Mouse (Mus musculus) neural tube, embryonic 11.5 days (tissue): ENCODE measurements around the gene Lifr. TPM values are rescaled to one million over a fixed set of nuclear protein-coding genes. Genes with fewer than 3 reads are reported as not detected.
A peak's percentile ranks its signal among the peaks of the same experiment; 100 is the strongest.

Experiments
- ATAC-seq: fragments of 200-750 bp; cut with Nextera tagmentation; 2 replicates; pipeline ENCODE4 v1.8.0; 2017; ENCODE audit warnings: moderate number of reproducible peaks, mild to moderate bottlenecking, moderate TSS enrichment, moderate library complexity; ENCODE audit not compliant: insufficient read depth, low FRiP score, low TSS enrichment
- DNase-seq: peaks from one replicate; pipeline ENCODE4 v3.0.0-alpha.2; 2015; ENCODE audit warnings: low spot score
- H3K27ac ChIP-seq: fragments of 300-500 bp; sonication (generic); 2 replicates; pipeline ENCODE4 v1.5.1; 2014; ENCODE audit warnings: low read depth, mild to moderate bottlenecking, low read length
- H3K27me3 ChIP-seq: fragments of 300-500 bp; sonication (generic); 2 replicates; pipeline ENCODE4 v1.6.1; 2014; ENCODE audit warnings: mild to moderate bottlenecking, low read length, mixed read lengths; ENCODE audit not compliant: control insufficient read depth, insufficient read depth
- H3K36me3 ChIP-seq: fragments of 300-500 bp; sonication (generic); 2 replicates; pipeline ENCODE4 v1.6.1; 2014; ENCODE audit warnings: mild to moderate bottlenecking, low read length, moderate library complexity, mixed read lengths; ENCODE audit not compliant: control insufficient read depth, insufficient read depth
- H3K4me1 ChIP-seq: fragments of 300-500 bp; sonication (generic); 2 replicates; pipeline ENCODE4 v1.6.1; 2014; ENCODE audit warnings: low read length, mixed read lengths; ENCODE audit not compliant: control insufficient read depth, insufficient read depth
- H3K4me2 ChIP-seq: fragments of 300-500 bp; sonication (generic); 2 replicates; pipeline ENCODE4 v1.6.1; 2014; ENCODE audit warnings: low read depth, mild to moderate bottlenecking, moderate library complexity
- H3K4me3 ChIP-seq: fragments of 300-500 bp; sonication (generic); 2 replicates; pipeline ENCODE4 v1.5.1; 2014; ENCODE audit warnings: low read depth, low read length
- H3K9ac ChIP-seq: fragments of 300-500 bp; sonication (generic); 2 replicates; pipeline ENCODE4 v1.6.1; 2014; ENCODE audit warnings: mild to moderate bottlenecking, low read length
- H3K9me3 ChIP-seq: fragments of 300-500 bp; sonication (generic); 2 replicates; pipeline ENCODE4 v1.6.1; 2016; ENCODE audit warnings: low read length; ENCODE audit not compliant: control insufficient read depth
- WGBS: fragments of 180-500 bp; shearing (Covaris S2); extraction: QIAGEN DNeasy Blood & Tissue Kit; methylation state at CpG from one replicate; pipeline ENCODE4 v1.1.7; 2014; 5-methylcytosine and 5-hydroxymethylcytosine counted together
- polyA plus RNA-seq: library from polyadenylated mRNA; unstranded; fragments of >200 nt; fragmentation: Nextera tagmentation; extraction: Ambion mirVana; gene quantifications from 2 replicates; pipeline ENCODE4 v1.2.1, GENCODE M21; 2014

Lifr gene
- polyA plus RNA-seq, 1 experiment from 2014 or later = 29.7 TPM

DNA sequence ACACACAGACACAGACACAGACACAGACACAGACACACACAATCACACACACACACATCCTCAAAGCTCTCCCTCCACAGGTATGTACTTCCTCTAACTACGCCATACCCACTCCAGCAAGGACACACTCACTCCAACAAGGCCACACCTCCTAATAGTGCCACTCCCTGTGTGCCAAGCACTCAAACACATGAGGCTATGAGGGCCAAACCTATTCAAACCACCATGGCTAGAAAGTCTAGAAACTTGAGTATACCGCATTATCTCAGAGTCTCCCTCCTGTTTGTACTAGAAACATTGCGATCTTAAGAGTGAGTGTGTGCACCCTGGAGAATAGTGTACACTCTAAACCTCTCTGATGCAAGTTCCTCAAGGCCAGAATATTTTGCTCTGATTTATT, 125.4 kb downstream of the Lifr start:
- H3K36me3 ChIP-seq = no peaks in the 10 kb centered on the region
- no peak for DNase-seq
- no peak overlapping the region for H3K4me2 ChIP-seq
- no peaks in the 10 kb centered on the region for H3K4me1 ChIP-seq
- no peaks in the 10 kb centered on the region for H3K9me3 ChIP-seq
- no peak for ATAC-seq
- WGBS = 94% methylated on average over 3 of the region's 3 CpGs
- H3K4me3 ChIP-seq = no peak overlapping the region
- H3K27ac ChIP-seq = no peak overlapping the region
- no peak overlapping the region for H3K9ac ChIP-seq
- H3K27me3 ChIP-seq = no peaks in the 10 kb centered on the region

- no peak overlapping the region for H3K4me2 ChIP-seq
- no peak for ATAC-seq
- H3K27me3 ChIP-seq = no peaks in the 10 kb centered on the region
- 88% methylated on average over 9 of the region's 9 CpGs for WGBS
- H3K9ac ChIP-seq = no peak overlapping the region
- no peak overlapping the region for H3K27ac ChIP-seq
- H3K4me3 ChIP-seq = no peak overlapping the region
- no peaks in the 10 kb centered on the region for H3K4me1 ChIP-seq
- no peak for DNase-seq
- no peaks in the 10 kb centered on the region for H3K36me3 ChIP-seq
- no peaks in the 10 kb centered on the region for H3K9me3 ChIP-seq
Measured at GRCm38 (mm10) chr15:7216581-7217272, 126.3 kb downstream of the Lifr start.

- DNase-seq (no peak), ATAC-seq (no peak)
- no peaks in the 10 kb centered on the region for H3K36me3 ChIP-seq
- H3K27ac ChIP-seq = no peak overlapping the region
- no peaks in the 10 kb centered on the region for H3K9me3 ChIP-seq
- no peak overlapping the region for H3K4me2 ChIP-seq
- no peak overlapping the region for H3K4me3 ChIP-seq
- 95% methylated on average over 6 of the region's 6 CpGs for WGBS
- no peaks in the 10 kb centered on the region for H3K27me3 ChIP-seq
- H3K4me1 ChIP-seq = no peaks in the 10 kb centered on the region
- no peak overlapping the region for H3K9ac ChIP-seq
Measured at GRCm38 (mm10) chr15:7217273-7217598, 126.8 kb downstream of the Lifr start.

- Histone ChIP-seq H3K27me3 (no peaks in the 10 kb centered on the region), H3K4me1 (no peaks in the 10 kb centered on the region), H3K9ac (no peak overlapping the region), H3K4me2 (no peak overlapping the region), H3K27ac (no peak overlapping the region), H3K36me3 (no peaks in the 10 kb centered on the region), H3K4me3 (no peak overlapping the region), H3K9me3 (no peaks in the 10 kb centered on the region)
- 52% methylated on average over 11 of the region's 11 CpGs for WGBS
- DNase-seq (no peak), ATAC-seq (no peak)
Measured at GRCm38 (mm10) chr15:7222809-7223208, 132.4 kb downstream of the Lifr start.

GRCm38 (mm10) chr15:7224151-7224775, 133.8 kb downstream of the Lifr start:
- Histone ChIP-seq H3K36me3 (no peaks in the 10 kb centered on the region), H3K4me3 (no peak overlapping the region), H3K9ac (no peak overlapping the region), H3K4me2 (no peak overlapping the region), H3K4me1 (no peaks in the 10 kb centered on the region), H3K27me3 (no peaks in the 10 kb centered on the region), H3K27ac (no peak overlapping the region), H3K9me3 (no peaks in the 10 kb centered on the region)
- ATAC-seq = no peak
- 86% methylated on average over 12 of the region's 12 CpGs for WGBS
- DNase-seq = no peak

DNA sequence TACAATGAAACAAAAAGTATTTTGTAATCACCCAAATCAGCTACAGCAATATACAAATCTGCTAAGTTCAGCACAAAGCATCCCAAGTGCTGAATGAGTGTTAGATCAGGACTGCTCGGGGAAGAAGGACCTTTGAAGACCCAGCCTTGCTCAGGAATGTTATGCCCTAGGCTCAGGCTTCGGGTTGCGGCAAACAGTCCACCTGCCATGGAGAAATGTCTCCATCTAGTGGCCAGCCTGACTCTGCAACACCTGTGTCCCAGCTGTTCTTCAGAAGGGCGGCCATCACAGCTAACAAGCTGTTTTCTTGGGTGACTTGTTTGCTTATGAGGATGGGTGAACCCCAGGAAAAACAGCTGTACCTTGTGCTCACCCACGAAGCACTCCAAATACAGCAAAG, 135.8 kb downstream of the Lifr start:
- Histone ChIP-seq H3K9ac (no peak overlapping the region), H3K36me3 (no peaks in the 10 kb centered on the region), H3K4me3 (no peak overlapping the region), H3K9me3 (no peaks in the 10 kb centered on the region), H3K4me1 (no peaks in the 10 kb centered on the region), H3K4me2 (no peak overlapping the region), H3K27me3 (no peaks in the 10 kb centered on the region), H3K27ac (no peak overlapping the region)
- peak; percentile 87 for ATAC-seq
- peak; percentile 78 for DNase-seq
- 7% methylated on average over 5 of the region's 5 CpGs for WGBS

DNA sequence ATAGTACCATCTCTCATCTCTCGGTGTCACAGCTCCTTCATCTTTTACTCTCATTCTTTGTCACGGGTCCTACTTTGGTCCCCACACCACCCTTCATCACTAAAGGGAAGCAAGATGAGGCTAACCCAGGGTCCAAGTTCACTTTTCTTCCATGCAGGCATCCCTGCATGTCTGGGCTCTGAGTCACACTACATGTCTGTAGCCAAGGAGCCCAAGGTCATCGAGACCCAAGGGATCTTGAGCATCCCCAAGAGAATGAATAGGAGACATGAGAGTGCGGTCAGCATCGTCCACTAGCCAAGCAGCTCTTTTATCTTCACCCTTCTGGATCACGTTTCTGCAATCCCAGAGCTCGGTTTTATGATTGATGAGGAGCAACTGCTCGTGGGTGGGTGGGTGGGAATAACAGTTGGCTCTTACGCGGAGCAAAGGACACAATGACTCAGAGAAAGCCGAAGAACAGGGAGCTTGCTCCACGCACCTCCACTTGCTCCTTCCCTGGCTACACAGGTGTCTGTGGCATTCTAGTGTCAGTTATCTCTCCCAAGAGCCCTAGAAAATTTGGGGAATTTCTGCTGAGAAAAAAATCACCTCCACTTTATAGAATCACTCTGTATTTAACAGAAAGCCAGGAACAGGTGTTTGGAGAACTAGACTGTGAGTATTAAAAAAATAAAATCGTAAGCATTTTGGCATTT, 143.1 kb downstream of the Lifr start:
- H3K9me3 ChIP-seq = no peaks in the 10 kb centered on the region
- DNase-seq (no peak), ATAC-seq (no peak)
- H3K4me1 ChIP-seq = no peaks in the 10 kb centered on the region
- H3K27ac ChIP-seq = no peak overlapping the region
- no peak overlapping the region for H3K4me3 ChIP-seq
- H3K9ac ChIP-seq = no peak overlapping the region
- H3K36me3 ChIP-seq = no peaks in the 10 kb centered on the region
- no peaks in the 10 kb centered on the region for H3K27me3 ChIP-seq
- H3K4me2 ChIP-seq = no peak overlapping the region
- WGBS = 90% methylated on average over 13 of the region's 13 CpGs

GRCm38 (mm10) chr15:7239904-7240303, 149.5 kb downstream of the Lifr start:
- 87% methylated on average over 11 of the region's 11 CpGs for WGBS
- Histone ChIP-seq H3K9ac (no peak overlapping the region), H3K27me3 (no peaks in the 10 kb centered on the region), H3K36me3 (no peaks in the 10 kb centered on the region), H3K4me1 (no peaks in the 10 kb centered on the region), H3K4me2 (no peak overlapping the region), H3K4me3 (no peak overlapping the region), H3K9me3 (no peaks in the 10 kb centered on the region), H3K27ac (no peak overlapping the region)
- no peak for ATAC-seq
- no peak for DNase-seq

DNA sequence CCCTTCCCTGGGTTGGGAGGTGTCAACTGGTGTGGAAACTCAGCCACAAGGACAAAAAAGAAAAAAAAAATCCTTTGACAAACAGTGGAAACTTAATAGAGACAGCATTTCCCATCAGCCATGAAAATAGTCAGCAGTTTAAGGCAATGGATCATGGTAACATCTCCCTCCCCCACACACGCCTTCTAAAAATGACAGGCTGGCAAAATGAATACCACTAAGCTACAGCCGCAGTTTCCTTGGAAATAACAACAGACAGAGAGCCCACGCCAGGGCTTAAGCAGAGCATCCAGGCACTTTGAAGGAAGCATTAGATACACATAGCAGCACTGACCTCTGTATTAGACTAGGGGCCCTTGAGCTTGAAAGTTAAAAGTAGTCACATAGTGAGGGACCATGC, 150.5 kb downstream of the Lifr start:
- WGBS = 88% methylated on average over 3 of the region's 3 CpGs
- no peaks in the 10 kb centered on the region for H3K4me1 ChIP-seq
- no peak overlapping the region for H3K9ac ChIP-seq
- DNase-seq (no peak), ATAC-seq (no peak)
- H3K27ac ChIP-seq = no peak overlapping the region
- no peak overlapping the region for H3K4me3 ChIP-seq
- no peaks in the 10 kb centered on the region for H3K27me3 ChIP-seq
- H3K9me3 ChIP-seq = no peaks in the 10 kb centered on the region
- no peak overlapping the region for H3K4me2 ChIP-seq
- no peaks in the 10 kb centered on the region for H3K36me3 ChIP-seq
